Mouse (Mus musculus): ENCODE measurements around the gene Rtp2. TPM values are rescaled to one million over a fixed set of nuclear protein-coding genes. Genes with fewer than 3 reads are reported as not detected.

Rtp2 gene
- polyA plus RNA-seq, 1 experiment from 2014 or later = not detected

Other genes starting within 250 kb of the Rtp2 start
- gene Sst, start 41.4 kb downstream of the Rtp2 start, polyA plus RNA-seq (2015; fragmentation: Nextera tagmentation; extraction: Ambion mirVana) = not detected in 2 replicates
- not detected in 2 replicates for gene Gm37419, start 56.1 kb upstream of the Rtp2 start, polyA plus RNA-seq (2015; fragmentation: Nextera tagmentation; extraction: Ambion mirVana)
- 1.6 and 2.4 TPM in 2 replicates for gene Bcl6, start 56.5 kb upstream of the Rtp2 start, polyA plus RNA-seq (2015; fragmentation: Nextera tagmentation; extraction: Ambion mirVana)